Mouse (Mus musculus): ENCODE data around the gene Nrf1. TPM values are rescaled to one million over a fixed set of nuclear protein-coding genes. Genes with fewer than 3 reads are reported as not detected.

The Nrf1 gene
- polyA plus RNA-seq (2011; ENCODE audit: insufficient read length, low read depth, missing spikeins): 20.1 and 33.1 TPM in 2 replicates

- no peak for TF ChIP-seq CTCF (IDR thresholded peaks at IDR 0.05; ENCODE audit: borderline replicate concordance, insufficient read depth, low read length)
- TF ChIP-seq POLR2A (IDR thresholded peaks at IDR 0.05; ENCODE audit: low read depth, low read length): peak; percentile 78
- Histone ChIP-seq H3K27ac (ENCODE audit: insufficient read depth, low read length) (peak within 1 kb of the TSS; percentile 96), H3K4me1 (ENCODE audit: control insufficient read depth, insufficient read depth, low read length) (peaks cover 4% of the 10 kb centered on the region), H3K4me3 (ENCODE audit: insufficient read depth, low read length) (peak within 1 kb of the TSS; percentile 90)
Measured at GRCm38 (mm10) chr6:30047271-30048162, at the start of gene Nrf1. Nrf1 (plus strand) TSS chr6:30047988.

DNA sequence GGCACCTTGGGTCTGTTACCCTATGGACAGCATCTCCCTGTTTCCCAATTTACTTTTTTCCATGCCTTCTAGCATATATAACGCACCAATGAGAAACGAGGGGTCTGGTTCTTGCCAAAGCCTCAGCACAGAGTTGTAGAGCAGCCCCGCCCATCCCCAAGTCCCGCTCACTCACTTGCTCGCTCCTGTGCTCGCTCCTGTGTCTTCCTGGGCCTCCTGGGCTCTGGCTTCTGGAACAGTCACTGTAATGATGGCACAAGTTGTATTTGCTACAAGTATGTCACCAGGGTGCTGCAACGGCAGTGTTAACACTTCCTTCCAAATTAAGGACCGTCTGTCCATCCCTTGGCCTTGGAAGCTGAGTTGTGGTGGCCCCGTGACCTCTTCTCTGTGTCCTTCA lies 49.6 kb upstream of the Nrf1 start:
- Histone ChIP-seq H3K27ac (ENCODE audit: insufficient read depth, low read length) (no peak overlapping the region), H3K4me1 (ENCODE audit: control insufficient read depth, insufficient read depth, low read length) (no peaks in the 10 kb centered on the region), H3K4me3 (ENCODE audit: insufficient read depth, low read length) (no peak overlapping the region)
- TF ChIP-seq CTCF (IDR thresholded peaks at IDR 0.05; ENCODE audit: borderline replicate concordance, insufficient read depth, low read length) (no peak), POLR2A (IDR thresholded peaks at IDR 0.05; ENCODE audit: low read depth, low read length) (no peak)

DNA sequence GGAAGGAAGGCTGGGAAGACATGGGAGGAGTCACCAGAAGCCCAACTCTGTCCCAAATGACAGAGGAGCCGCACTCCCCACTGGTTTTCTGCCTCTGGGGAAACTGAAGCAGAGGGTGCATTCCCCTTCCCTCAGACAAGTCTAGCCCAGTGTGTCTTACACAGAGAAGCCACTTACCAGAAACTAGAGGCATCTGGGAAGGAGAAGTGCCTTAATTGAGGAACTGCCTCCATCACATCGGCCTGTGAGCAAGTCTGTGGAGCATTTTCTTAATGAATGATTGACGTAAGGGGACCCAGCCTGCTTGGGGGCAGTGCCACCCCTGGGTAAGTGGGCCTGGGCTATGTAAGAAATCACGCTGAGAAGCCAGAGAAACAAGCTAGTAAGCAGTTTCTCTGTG lies 49.0 kb upstream of the Nrf1 start:
- TF ChIP-seq CTCF (IDR thresholded peaks at IDR 0.05; ENCODE audit: borderline replicate concordance, insufficient read depth, low read length): no peak
- no peak for TF ChIP-seq POLR2A (IDR thresholded peaks at IDR 0.05; ENCODE audit: low read depth, low read length)
- no peaks in the 10 kb centered on the region for H3K4me1 ChIP-seq (ENCODE audit: control insufficient read depth, insufficient read depth, low read length)
- H3K27ac ChIP-seq (ENCODE audit: insufficient read depth, low read length): no peak overlapping the region

DNA sequence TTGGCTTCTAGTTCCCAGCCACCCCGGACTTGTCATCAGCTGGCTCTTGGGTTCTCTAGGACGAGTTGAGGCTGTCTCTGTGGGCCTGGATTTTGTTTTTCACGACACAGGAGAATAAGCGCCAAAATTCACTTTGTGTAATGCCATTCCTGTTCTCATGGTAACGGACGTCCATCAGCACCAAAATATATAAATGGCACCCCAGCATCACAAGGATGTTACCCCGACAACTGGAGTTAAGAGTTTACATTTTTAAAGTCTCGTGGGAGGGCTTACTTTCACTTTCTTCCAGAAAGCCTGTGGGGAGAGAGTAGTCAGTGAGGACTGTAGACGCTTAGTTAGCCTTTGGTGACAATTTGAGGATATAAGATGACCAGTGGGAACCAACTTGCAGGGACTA lies 45.2 kb upstream of the Nrf1 start:
- TF ChIP-seq POLR2A (IDR thresholded peaks at IDR 0.05; ENCODE audit: low read depth, low read length) (no peak), CTCF (IDR thresholded peaks at IDR 0.05; ENCODE audit: borderline replicate concordance, insufficient read depth, low read length) (no peak)
- no peaks in the 10 kb centered on the region for H3K4me1 ChIP-seq (ENCODE audit: control insufficient read depth, insufficient read depth, low read length)

More for the DNA sequence above, 49.0 kb upstream of the Nrf1 start:
- H3K4me3 ChIP-seq (ENCODE audit: insufficient read depth, low read length): no peak overlapping the region

GRCm38 (mm10) chr6:30005851-30006250 lies 41.9 kb upstream of the Nrf1 start:
- no peak overlapping the region for H3K27ac ChIP-seq (ENCODE audit: insufficient read depth, low read length)

More for the DNA sequence above, 45.2 kb upstream of the Nrf1 start:
- Histone ChIP-seq H3K4me3 (ENCODE audit: insufficient read depth, low read length) (no peak overlapping the region), H3K27ac (ENCODE audit: insufficient read depth, low read length) (no peak overlapping the region)

GRCm38 (mm10) chr6:30009204-30009603 lies 38.6 kb upstream of the Nrf1 start:
- H3K4me1 ChIP-seq (ENCODE audit: control insufficient read depth, insufficient read depth, low read length): no peaks in the 10 kb centered on the region
- TF ChIP-seq CTCF (IDR thresholded peaks at IDR 0.05; ENCODE audit: borderline replicate concordance, insufficient read depth, low read length) (no peak), POLR2A (IDR thresholded peaks at IDR 0.05; ENCODE audit: low read depth, low read length) (no peak)
- H3K27ac ChIP-seq (ENCODE audit: insufficient read depth, low read length): no peak overlapping the region
- H3K4me3 ChIP-seq (ENCODE audit: insufficient read depth, low read length): no peak overlapping the region

More at GRCm38 (mm10) chr6:30005851-30006250, 41.9 kb upstream of the Nrf1 start:
- H3K4me1 ChIP-seq (ENCODE audit: control insufficient read depth, insufficient read depth, low read length): no peaks in the 10 kb centered on the region
- H3K4me3 ChIP-seq (ENCODE audit: insufficient read depth, low read length): no peak overlapping the region
- TF ChIP-seq POLR2A (IDR thresholded peaks at IDR 0.05; ENCODE audit: low read depth, low read length) (no peak), CTCF (IDR thresholded peaks at IDR 0.05; ENCODE audit: borderline replicate concordance, insufficient read depth, low read length) (no peak)

GRCm38 (mm10) chr6:30013520-30013919 lies 34.3 kb upstream of the Nrf1 start:
- H3K27ac ChIP-seq (ENCODE audit: insufficient read depth, low read length): no peak overlapping the region

DNA sequence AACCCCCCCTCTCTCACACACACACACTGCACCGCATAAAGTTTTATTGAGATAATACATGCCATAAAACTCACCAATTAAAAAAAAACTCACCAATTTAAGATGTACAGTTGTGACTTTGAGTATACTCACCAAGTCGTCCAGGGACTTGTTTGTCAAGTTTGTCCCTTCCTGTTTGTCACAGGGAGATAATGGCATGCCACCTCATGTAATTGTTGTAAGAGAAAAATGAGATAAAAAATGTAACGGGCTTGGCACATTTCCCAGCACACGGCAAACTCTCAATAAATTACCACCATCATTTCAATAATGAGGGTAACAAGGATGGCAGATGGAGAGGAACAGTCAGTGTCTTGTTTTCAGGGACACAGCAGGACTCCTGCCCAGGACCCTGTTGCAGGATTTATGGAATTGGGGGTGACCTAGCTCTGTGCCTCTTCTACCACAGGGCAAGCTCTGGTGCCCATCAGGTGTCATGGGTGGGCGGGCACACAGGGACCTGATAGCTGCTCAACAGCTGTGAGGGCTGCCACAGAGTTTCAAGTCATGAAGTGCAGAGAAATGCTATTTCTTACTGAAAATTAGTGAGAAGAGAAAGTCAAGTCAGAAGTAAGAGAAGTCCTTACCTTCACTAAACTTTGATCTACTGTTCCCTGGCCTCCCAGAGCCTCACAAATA lies 33.5 kb upstream of the Nrf1 start:
- no peak overlapping the region for H3K4me3 ChIP-seq (ENCODE audit: insufficient read depth, low read length)
- no peaks in the 10 kb centered on the region for H3K4me1 ChIP-seq (ENCODE audit: control insufficient read depth, insufficient read depth, low read length)
- TF ChIP-seq CTCF (IDR thresholded peaks at IDR 0.05; ENCODE audit: borderline replicate concordance, insufficient read depth, low read length): no peak
- no peak for TF ChIP-seq POLR2A (IDR thresholded peaks at IDR 0.05; ENCODE audit: low read depth, low read length)
- H3K27ac ChIP-seq (ENCODE audit: insufficient read depth, low read length): no peak overlapping the region

More at GRCm38 (mm10) chr6:30013520-30013919, 34.3 kb upstream of the Nrf1 start:
- TF ChIP-seq CTCF (IDR thresholded peaks at IDR 0.05; ENCODE audit: borderline replicate concordance, insufficient read depth, low read length) (no peak), POLR2A (IDR thresholded peaks at IDR 0.05; ENCODE audit: low read depth, low read length) (no peak)
- Histone ChIP-seq H3K4me3 (ENCODE audit: insufficient read depth, low read length) (no peak overlapping the region), H3K4me1 (ENCODE audit: control insufficient read depth, insufficient read depth, low read length) (no peaks in the 10 kb centered on the region)

DNA sequence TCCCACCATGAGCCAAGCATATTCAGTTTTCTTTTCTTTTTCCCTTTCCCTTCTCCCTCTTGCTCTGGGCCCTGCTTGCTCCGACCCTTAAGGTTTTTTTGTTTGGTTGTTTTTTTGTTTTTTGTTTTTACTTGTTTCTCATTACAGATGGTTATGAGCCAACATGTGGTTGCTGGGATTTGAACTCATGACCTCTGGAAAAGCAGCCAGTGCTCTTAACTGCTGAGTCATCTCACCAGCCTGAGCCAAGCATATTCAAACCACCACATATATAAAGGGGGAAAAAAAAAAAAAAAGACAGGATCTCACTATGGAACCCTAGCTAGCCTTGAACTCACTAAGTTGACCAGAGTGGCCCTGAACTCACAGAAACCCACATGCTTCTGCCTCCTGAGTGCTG lies 26.5 kb upstream of the Nrf1 start:
- Histone ChIP-seq H3K27ac (ENCODE audit: insufficient read depth, low read length) (no peak overlapping the region), H3K4me1 (ENCODE audit: control insufficient read depth, insufficient read depth, low read length) (no peaks in the 10 kb centered on the region), H3K4me3 (ENCODE audit: insufficient read depth, low read length) (no peak overlapping the region)
- no peak for TF ChIP-seq CTCF (IDR thresholded peaks at IDR 0.05; ENCODE audit: borderline replicate concordance, insufficient read depth, low read length)

- TF ChIP-seq CTCF (IDR thresholded peaks at IDR 0.05; ENCODE audit: borderline replicate concordance, insufficient read depth, low read length) (no peak), POLR2A (IDR thresholded peaks at IDR 0.05; ENCODE audit: low read depth, low read length) (no peak)
- no peak overlapping the region for H3K27ac ChIP-seq (ENCODE audit: insufficient read depth, low read length)
- no peaks in the 10 kb centered on the region for H3K4me1 ChIP-seq (ENCODE audit: control insufficient read depth, insufficient read depth, low read length)
- no peak overlapping the region for H3K4me3 ChIP-seq (ENCODE audit: insufficient read depth, low read length)
Measured at GRCm38 (mm10) chr6:30021656-30022055, 26.1 kb upstream of the Nrf1 start.

Measured in embryonic fibroblast, embryonic 13.5 days (primary cell).